Mouse (Mus musculus) cortical plate, adult 2 months (tissue): Measurements from ENCODE around the gene Actr3.

Experiments
- CTCF ChIP-seq: fragments of 200-500 bp; IDR thresholded peaks from 2 replicates; pipeline ENCODE4 v1.5.1; 2011; ENCODE audit warnings: mild to moderate bottlenecking, control low read depth, low read length; ENCODE audit not compliant: insufficient read depth; ENCODE audit errors: extremely low read depth
- POLR2A ChIP-seq: fragments of 200-500 bp; IDR thresholded peaks from 2 replicates; pipeline ENCODE4 v1.6.1; 2011; ENCODE audit warnings: mild to moderate bottlenecking, low read length, control low read depth; ENCODE audit not compliant: insufficient read depth; ENCODE audit errors: extremely low read depth

DNA sequence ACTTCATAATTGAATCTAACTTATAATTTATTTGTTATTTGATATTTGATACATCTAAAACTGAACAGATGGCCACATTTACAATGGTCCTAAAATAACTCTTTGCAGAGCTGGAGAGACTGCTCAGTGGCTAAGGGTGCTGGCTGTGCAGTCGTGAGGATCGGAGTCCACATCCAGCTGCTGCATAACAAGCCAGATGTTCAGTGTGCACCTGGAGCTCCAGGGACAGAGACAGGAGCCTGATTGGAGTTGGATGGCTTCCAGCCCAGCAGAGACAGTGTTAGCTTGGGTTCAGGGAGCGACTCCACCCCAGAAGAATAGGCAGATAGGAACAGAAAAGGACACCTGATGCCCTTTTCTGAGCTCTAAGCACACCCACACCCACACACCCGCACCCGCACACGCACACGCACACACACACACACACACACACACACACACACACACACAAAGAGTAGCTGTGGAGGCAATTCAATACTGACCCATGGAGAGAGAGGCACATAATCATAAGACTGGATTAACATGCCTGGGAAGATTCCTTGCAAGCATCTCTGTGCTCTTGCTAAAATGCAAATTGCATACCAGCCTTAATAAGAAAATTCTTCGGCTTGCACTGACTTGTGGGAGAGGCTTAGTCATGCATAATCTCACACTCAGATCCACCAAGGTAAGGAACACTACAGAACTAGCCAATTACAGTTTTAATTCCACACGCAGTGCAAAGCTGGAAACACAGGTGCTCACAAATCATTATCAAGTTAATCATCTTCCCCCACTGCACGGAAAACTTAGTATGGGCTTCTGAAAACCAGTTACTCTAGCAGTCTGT lies 47.1 kb upstream of the Actr3 start:
- TF ChIP-seq CTCF: no peak
- no peak for TF ChIP-seq POLR2A
